Mouse (Mus musculus): Measurements from ENCODE around the gene Rnf144b.

DNA sequence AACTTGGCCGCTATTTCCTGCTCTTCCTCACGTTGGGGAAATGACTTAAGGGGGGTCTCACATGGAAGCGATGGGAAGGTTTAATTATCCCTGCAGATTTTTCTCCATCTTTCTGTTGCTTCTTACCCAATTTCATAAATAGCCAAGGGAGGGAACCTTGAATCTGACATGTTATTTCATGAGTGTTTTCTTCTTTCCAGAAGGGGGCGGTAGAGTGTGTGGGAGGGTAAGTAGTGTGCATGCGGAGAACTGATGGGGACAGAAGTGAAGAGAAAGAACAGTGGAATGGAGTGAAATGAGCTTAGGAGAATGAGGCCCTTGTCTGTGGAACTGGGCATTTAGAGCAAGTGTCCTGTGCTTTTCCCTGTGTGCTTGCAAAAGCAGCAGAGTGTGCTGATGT lies 43.7 kb upstream of the Rnf144b start:
- no peak for TF ChIP-seq CTCF (IDR thresholded peaks at IDR 0.05; ENCODE audit: borderline replicate concordance, control insufficient read depth, extremely low read depth, insufficient read depth, low read length, poor library complexity)
- TF ChIP-seq POLR2A (IDR thresholded peaks at IDR 0.05; ENCODE audit: control insufficient read depth, extremely low read depth, insufficient read depth, low read length, poor library complexity) = no peak

Data from thymus, adult 2 months (tissue).